In the genomic region with DNA sequence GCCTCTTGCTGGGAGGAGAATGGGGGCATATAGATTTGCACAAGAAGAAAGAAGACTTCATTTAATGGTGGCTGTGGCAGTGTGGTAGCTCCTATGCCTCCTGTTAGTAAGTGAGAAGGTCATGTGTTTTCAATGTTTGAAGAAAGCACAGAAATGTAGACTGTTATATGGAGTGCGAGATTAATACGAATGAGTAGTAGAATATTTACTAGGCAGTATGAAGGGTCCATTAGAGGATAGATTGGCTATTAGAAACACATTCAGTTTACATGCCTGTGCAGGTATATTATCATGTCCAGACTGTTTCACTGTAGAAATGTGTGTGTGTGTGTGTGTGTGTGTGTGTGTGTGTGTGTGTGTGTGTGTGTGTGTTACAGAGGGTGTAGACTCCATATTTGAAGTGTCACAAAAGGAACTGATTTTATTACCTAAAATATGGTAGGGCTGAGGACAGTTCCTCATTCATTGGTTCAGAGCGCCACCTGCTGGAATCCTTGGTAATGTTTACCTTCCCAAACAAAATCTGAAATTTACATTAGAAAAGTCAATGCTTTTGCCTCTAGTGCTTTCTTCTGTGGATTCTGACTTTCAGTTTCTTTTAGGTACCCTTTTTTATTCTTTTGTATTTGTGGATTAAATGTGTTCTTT, we compare ENCODE assay signal across 9 mouse cellular contexts. TPM values are rescaled to one million over a fixed set of nuclear protein-coding genes. Genes with fewer than 3 reads are reported as not detected.
DNase-seq lines count a peak whose midpoint lies in the region; ATAC-seq lines count a peak whose summit lies in the region.
"Had no signal": no experiment of that assay in that cellular context is flagged by ENCODE, and none has a peak within 500 bp of the region (broad histone marks: within the 10 kb centered on the region; RNA-seq: fewer than 3 reads in every experiment).

No protein-coding gene starts in this region.

- no peaks in the 10 kb centered on the region for H3K9me3 ChIP-seq in heart, embryonic 12.5 days (replicated peaks)
- H3K9me3 ChIP-seq in forebrain, embryonic 13.5 days (replicated peaks): no peaks in the 10 kb centered on the region
- no peaks in the 10 kb centered on the region for H3K9me3 ChIP-seq in midbrain, embryonic 13.5 days
- H3K9me3 ChIP-seq: limb, embryonic 15.5 days had no signal

- DNase-seq in heart, adult 8-10 months (ENCODE audit: low spot score): peak; percentile 52
- DNase-seq in left cerebral cortex, postnatal 4 days: peak; percentile 76
- peak; percentile 51 for DNase-seq in spleen, adult 12 weeks (ENCODE audit: low spot score)

- H3K36me3 ChIP-seq in heart, embryonic 12.5 days: no peaks in the 10 kb centered on the region
- H3K36me3 ChIP-seq in forebrain, embryonic 13.5 days (ENCODE audit: poor library complexity, severe bottlenecking): no peaks in the 10 kb centered on the region
- H3K36me3 ChIP-seq in midbrain, embryonic 13.5 days: no peaks in the 10 kb centered on the region
- H3K36me3 ChIP-seq: limb, embryonic 15.5 days had no signal

- H3K9ac ChIP-seq in heart, embryonic 12.5 days: no peak overlapping the region
- H3K9ac ChIP-seq in forebrain, embryonic 13.5 days: no peak overlapping the region
- H3K9ac ChIP-seq in midbrain, embryonic 13.5 days (replicated peaks): no peak overlapping the region
- H3K9ac ChIP-seq: limb, embryonic 15.5 days had no signal

- no peak overlapping the region for H3K4me3 ChIP-seq in heart, embryonic 12.5 days
- H3K4me3 ChIP-seq in forebrain, embryonic 13.5 days: no peak overlapping the region
- H3K4me3 ChIP-seq in midbrain, embryonic 13.5 days (replicated peaks): no peak overlapping the region
- H3K4me3 ChIP-seq: limb, embryonic 15.5 days had no signal

- no peak for ATAC-seq in heart, embryonic 12.5 days (ENCODE audit: insufficient number of reproducible peaks, low FRiP score)
- peak; percentile 64 for ATAC-seq in cerebellum, adult (ENCODE audit: insufficient number of reproducible peaks, low FRiP score, low TSS enrichment)
- peak; percentile 84 for ATAC-seq in forebrain, embryonic 13.5 days
- peak; percentile 71 for ATAC-seq in inflammation-experienced regulatory T-cells, adult 6 months
- peak; percentile 84 for ATAC-seq in midbrain, embryonic 13.5 days

- H3K27ac ChIP-seq in heart, embryonic 12.5 days (ENCODE audit: poor library complexity, severe bottlenecking): no peak overlapping the region
- H3K27ac ChIP-seq in forebrain, embryonic 13.5 days: no peak overlapping the region
- H3K27ac ChIP-seq in midbrain, embryonic 13.5 days: no peak overlapping the region
- H3K27ac ChIP-seq: limb, embryonic 15.5 days had no signal

- H3K4me2 ChIP-seq in heart, embryonic 12.5 days: no peak overlapping the region
- H3K4me2 ChIP-seq in forebrain, embryonic 13.5 days: no peak overlapping the region
- H3K4me2 ChIP-seq in midbrain, embryonic 13.5 days (replicated peaks): no peak overlapping the region
- H3K4me2 ChIP-seq: limb, embryonic 15.5 days had no signal

- WGBS in heart, embryonic 12.5 days: 20% methylated on average over 3 of the region's 3 CpGs
- 30% methylated on average over 3 of the region's 3 CpGs for WGBS in forebrain, embryonic 13.5 days
- WGBS in midbrain, embryonic 13.5 days: 38% methylated on average over 3 of the region's 3 CpGs

- no peaks in the 10 kb centered on the region for H3K4me1 ChIP-seq in heart, embryonic 12.5 days (replicated peaks)
- H3K4me1 ChIP-seq in forebrain, embryonic 13.5 days: no peaks in the 10 kb centered on the region
- no peaks in the 10 kb centered on the region for H3K4me1 ChIP-seq in midbrain, embryonic 13.5 days (replicated peaks)
- H3K4me1 ChIP-seq: limb, embryonic 15.5 days had no signal

- intact Hi-C loops in left cerebral cortex, postnatal 4 days (cut with DNase I): loop anchor here (5.0 to 10.0 kb wide), 3 partner anchors 64 to 991 kb away; a partner anchor contains a TSS

- H3K27me3 ChIP-seq in heart, embryonic 12.5 days (replicated peaks): no peaks in the 10 kb centered on the region
- no peaks in the 10 kb centered on the region for H3K27me3 ChIP-seq in forebrain, embryonic 13.5 days
- H3K27me3 ChIP-seq in midbrain, embryonic 13.5 days: no peaks in the 10 kb centered on the region
- H3K27me3 ChIP-seq: limb, embryonic 15.5 days had no signal

RNA-seq across cellular contexts. Expression of a gene that starts 31.0 kb away (rescaled TPM):
- 1 to 10 TPM; 1.8 to 2.8 (median 2.6) TPM for total RNA-seq in heart, adult 8-10 months (2022)
- polyA plus RNA-seq in heart, embryonic 12.5 days (2016; fragmentation: Nextera tagmentation; extraction: Ambion mirVana): 0.57 TPM in 2 replicates
- 17.5 and 20.1 TPM in 2 replicates for polyA plus RNA-seq in forebrain, embryonic 13.5 days (2015; fragmentation: Nextera tagmentation; extraction: Ambion mirVana)
- under 1 TPM in 1 of 3 experiments, not detected in 2; 0.11 TPM for polyA plus RNA-seq in inflammation-experienced regulatory T-cells, adult 6 months (2017; shearing (Covaris generic))
- 100 to 1,000 TPM; 502 to 546 TPM for total RNA-seq in left cerebral cortex, postnatal 4 days (2021)
- polyA plus RNA-seq in midbrain, embryonic 13.5 days (2015; fragmentation: Nextera tagmentation; extraction: Ambion mirVana): 44.1 and 49.5 TPM in 2 replicates

RNA-seq across cellular contexts. Expression of a gene that starts 47.8 kb away (rescaled TPM):
- 1 to 10 TPM in 3 of 4 experiments, under 1 TPM in 1; 0.65 to 3.1 (median 1.4) TPM for total RNA-seq in heart, adult 8-10 months (2022)
- polyA plus RNA-seq in heart, embryonic 12.5 days (2016; fragmentation: Nextera tagmentation; extraction: Ambion mirVana): 2.4 and 3.0 TPM in 2 replicates
- polyA plus RNA-seq in forebrain, embryonic 13.5 days (2015; fragmentation: Nextera tagmentation; extraction: Ambion mirVana): 7.3 and 7.6 TPM in 2 replicates
- polyA plus RNA-seq in inflammation-experienced regulatory T-cells, adult 6 months (2017; shearing (Covaris generic)): 10 to 100 TPM; 49.6 to 69.8 (median 61.1) TPM
- total RNA-seq in left cerebral cortex, postnatal 4 days (2021): 10 to 100 TPM in 1 of 2 experiments, 1 to 10 TPM in 1; 8.3 to 11.1 TPM
- 2.6 and 3.3 TPM in 2 replicates for polyA plus RNA-seq in midbrain, embryonic 13.5 days (2015; fragmentation: Nextera tagmentation; extraction: Ambion mirVana)

Comparison
In these comparisons a context has a peak if more than half of its experiments do, and no peak if none do; other contexts are left out.
1. RNA of a gene that starts 31.0 kb away (polyA plus RNA-seq): 44.1 to 49.5 TPM in midbrain, embryonic 13.5 days and 17.5 to 20.1 TPM in forebrain, embryonic 13.5 days; 0.57 TPM in heart, embryonic 12.5 days and 0.11 TPM in inflammation-experienced regulatory T-cells, adult 6 months; every median in the first group is over 10 times any median in the second.
2. Peak in every context shown above with its lines, with median percentiles within 50 percentile points of each other: DNase-seq.